Mouse (Mus musculus) heart, adult 9 months (tissue): Measurements from ENCODE around the gene Dctd.
"Not testable (repeated sequence)": the region's sequence is repeated elsewhere in the genome, so short reads cannot be mapped to it uniquely, and the experiment has no call there.

Experiments used
- DNase-seq, 2 experiments: peaks; one replicate each; pipeline ENCODE4 v3.0.0; 2022; ENCODE audit warnings: low spot score in 2 of 2

Gene Dctd

DNA sequence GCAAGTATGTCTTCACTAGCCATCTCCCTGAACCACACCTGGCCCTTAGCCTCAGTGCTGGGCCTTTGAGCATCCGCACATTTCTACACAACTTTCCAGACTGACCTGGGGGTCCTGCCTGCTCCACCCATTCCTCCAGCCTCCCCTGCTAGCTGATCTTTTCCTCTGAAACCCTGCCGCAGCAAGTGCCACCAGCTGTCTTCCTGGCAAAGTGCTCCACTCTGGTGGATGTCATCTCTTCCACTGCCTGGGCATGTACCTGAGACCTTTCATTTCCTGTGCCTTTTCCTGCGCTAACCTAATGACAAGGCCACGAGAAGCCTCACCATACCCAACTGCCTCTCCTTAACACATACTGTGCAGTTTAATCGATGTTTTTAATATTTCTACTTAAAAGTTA lies 46.9 kb downstream of the Dctd start:
- no peak for DNase-seq

DNA sequence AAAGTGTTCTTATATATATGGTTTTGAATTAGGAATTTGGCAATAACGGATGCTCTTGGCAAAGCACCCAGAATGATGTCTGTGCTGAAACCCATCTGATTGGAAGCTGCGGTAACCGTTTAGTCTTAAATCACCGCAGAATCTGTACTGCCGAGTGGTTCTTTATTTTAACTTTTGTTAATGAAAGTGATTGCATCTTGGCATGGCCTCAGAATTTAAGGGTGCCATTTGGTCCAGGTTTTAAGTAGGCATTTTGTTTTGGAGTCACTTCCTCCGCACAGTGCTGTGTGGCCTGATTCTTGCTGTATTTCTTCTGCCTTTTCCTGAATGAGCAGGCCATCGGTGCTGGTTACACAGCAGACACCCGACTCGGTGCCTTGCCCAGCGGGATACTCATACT lies 47.6 kb downstream of the Dctd start:
- no peak for DNase-seq

DNA sequence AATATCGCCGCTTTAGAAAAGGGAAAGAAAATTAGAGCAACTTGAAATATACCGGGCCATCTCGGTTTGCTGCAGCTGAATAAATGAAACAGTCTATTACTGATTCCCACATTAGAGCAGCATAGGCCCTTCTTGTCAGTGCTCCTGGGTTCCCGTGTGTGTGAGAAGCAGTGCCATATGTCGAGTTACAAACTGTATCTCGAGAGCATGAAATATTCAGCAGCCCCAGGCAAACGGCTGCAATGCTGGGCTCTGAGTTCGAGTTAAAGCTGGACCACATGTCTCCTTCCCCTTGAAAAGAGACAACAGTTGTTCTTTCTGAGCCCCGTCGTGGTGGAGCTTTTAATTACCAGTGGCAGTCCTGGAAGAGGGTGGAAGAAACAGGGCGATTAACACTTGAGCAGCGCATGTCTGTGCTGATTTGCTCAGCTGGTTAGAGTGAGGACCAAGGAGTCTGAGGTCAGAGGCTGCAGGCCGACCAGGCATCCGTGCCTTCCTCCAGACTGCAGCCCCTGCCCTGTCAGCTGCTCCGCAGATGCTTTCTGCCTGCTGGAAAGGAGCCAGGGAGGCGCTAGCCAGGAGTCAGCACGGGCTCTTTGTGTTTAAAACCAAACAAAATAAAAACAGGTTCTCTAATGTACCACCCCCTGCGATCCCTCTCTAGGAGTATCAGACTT lies 53.3 kb downstream of the Dctd start:
- DNase-seq = no peak

DNA sequence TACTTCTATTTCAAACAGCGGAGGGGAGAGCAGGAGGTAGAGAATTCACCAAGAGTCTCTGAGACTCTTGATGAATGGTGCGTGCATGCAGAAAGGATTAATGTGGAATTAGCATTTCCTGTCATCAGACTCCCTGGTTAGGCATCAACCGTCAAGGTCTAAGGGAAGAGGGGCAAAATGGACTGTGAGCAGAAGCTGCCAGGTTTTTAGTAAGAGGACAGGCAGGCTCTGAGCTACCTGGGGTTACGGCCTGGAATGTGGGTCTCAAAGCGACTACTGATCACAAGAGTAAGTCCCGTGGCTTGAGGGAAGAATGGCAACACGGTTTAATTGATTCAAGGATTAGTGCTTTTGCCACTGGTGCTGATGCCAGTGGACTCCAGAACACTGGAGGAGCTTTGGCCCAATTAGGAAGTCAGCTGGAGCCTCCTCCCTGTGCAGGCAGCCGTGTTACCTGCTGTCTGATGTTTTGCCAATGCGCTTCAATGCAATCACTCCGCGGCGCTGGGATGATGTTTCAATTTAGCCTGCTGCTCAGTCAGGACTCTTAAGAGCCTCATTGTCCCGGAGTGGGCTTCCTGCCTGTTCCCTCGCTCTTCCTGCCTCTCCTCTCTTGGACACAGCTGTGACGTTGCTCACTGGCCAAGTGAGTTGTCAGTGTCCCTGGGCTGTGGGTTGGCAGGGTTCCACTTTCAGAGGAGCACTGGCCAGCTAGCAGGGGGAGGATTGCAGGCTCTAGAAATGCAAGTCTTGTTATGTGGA lies 54.6 kb downstream of the Dctd start:
- DNase-seq = peak; percentile 68 to 77

DNA sequence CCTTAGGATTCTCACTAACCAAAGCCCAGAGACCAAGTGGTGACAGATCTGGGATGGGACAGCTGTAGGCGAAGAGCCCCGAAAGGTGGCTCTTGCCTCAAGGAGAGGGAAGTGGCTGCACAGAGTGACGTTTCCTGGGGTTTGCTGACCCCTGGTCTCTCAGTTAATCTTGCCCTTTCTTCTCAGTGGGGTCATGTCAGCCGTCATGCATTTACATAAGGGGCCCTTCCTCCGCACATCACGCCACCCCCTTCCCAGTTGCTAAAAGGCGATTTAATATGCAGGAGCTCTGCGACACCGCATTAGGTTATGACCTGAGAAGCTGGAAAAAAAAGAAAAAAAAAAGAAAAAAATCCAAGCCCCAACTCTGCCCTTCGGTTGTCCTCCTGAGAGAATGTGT lies 58.8 kb downstream of the Dctd start:
- no peak for DNase-seq

DNA sequence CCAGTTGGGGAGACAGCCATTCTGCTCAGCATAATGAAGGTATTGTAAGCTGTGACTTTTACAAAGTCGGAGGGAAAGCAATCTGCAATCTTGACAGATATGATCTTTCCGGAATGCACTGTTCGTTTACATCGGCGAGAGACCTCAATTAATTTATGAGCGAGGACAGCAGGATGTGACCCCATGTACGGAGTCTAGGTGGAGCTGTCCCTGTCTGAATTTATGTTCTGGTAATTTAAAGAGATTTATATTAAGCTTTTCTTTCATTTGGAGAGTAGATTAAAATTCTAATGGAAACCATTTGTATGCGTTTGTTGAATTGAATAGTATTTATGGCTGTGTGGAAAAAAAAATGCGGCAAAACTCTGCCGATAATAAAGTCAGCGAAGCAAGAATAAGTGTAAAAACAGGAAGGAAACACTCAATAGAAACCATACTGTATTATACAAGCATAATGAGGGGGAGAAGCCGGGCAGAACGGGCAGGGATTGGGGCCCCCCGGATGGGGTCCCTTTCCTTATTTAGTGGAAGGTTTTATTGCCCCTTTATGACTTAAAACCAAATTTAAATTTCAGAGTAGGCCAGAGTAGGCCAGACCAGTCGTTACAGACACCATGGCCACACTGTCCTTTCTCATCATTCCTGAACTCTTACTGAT lies 59.8 kb downstream of the Dctd start:
- DNase-seq = no peak

DNA sequence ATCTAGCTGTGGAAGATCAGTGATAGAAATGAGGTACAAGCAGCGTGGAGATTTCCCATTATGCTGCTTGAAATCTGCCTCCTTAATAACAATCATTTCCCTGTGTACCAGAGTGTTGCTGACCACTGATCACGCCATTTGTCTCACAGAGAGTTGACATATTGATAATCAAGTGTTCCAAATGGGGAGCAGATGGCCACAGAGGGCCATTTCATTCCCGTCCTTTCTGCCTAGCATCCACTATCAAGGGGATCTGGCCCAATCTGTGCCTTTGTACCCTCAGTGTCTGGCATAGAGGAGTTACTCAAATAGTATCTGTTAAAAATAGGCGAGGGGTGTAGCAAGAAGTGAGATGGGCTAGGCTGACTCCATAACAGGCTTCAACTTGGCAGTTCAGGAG lies 78.5 kb downstream of the Dctd start:
- DNase-seq = no peak

DNA sequence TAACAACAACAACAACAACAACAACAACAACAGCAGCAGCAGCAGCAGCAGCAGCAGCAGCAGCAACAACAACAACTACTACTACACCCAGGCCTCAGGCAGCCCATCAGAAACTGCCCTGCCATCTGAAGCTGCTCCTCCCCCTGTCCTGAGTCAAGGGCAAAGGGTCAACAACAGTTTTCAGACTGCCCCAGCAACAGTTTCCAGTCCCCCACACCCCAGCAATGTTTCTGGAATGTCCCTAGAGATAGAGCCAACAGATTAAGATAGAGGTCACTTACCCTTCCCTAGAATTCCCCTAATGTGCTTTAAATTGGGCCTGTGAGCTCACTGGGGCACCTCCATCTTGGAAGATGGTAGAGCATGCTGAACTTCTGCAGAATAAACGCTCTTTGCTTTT lies 79.0 kb downstream of the Dctd start:
- DNase-seq = no peak

DNA sequence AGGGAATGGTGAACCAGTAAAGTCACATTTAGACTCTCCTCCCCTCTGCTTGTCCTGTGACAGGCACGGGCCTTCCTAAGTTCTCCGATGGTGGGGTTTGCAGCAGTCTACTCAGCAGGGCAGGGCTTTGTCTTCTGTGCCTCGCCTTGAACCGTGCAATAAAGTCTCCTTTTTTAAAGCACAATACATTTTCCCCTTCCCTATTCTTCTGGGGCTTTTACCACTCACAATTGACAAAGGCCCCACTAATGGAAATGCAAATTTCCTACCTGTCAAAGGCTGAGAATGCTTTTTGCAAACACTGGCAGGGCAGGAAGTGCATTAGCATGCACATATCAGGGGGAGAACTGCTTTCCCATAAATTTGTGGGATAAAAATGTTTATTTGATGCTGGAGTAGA lies 80.1 kb downstream of the Dctd start:
- DNase-seq = no peak

DNA sequence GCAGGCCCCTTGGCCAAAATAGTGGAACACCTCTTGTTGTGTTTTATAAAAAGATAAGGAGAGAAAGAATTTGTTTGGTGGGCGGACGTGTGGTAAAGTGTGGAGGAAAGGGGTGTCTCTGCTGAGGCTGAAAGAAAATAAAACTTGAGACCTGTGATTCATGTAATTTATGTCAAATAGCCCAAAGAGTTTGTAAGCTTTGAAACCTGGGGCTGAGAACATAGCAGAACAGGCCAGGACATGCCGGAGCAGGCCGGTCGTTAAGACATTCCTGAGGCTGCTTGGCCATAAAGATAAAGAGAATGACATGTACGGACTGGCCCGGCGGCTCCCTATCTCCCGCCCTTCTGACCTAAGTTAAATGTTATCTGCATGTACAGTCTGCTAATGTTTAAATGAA lies 81.3 kb downstream of the Dctd start:
- not testable (repeated sequence) for DNase-seq

DNA sequence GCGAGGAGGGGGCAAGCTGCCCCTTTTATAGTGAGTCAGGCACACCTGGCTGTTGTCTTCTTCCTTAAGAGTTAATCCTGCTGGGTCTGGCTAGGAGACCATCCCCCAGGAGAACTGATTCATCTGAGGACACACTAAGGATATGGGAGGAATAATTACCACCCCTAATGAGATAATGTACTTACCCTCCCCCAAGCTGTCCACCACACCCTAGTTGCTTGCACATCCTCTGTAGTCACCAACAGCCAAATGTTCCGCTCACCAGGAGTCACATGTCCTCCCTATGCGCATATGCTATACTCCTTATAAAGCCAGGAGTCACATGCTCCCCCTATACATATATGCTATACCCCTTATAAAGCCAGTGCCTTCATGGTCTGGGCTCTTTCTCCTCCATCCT lies 82.1 kb downstream of the Dctd start:
- no peak for DNase-seq

DNA sequence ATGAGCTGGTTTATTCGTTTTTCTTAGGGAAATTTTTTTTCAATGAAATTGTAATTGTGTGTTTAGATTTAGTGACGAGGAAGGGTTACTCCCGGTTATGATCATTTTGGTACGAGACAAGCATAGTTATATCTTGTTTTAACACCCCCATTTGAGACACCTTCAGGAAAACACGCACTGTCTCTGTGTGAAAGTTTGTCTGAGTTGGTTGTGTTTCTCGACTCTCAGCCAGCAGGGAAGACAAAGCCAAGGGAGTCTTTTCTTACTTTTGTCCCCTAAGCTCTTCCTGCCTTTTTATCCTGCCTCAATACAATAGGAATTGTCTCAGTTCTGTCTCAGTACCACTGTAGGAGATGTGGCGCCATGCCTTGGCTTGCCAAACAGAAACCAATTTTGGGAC lies 84.9 kb downstream of the Dctd start:
- no peak for DNase-seq

DNA sequence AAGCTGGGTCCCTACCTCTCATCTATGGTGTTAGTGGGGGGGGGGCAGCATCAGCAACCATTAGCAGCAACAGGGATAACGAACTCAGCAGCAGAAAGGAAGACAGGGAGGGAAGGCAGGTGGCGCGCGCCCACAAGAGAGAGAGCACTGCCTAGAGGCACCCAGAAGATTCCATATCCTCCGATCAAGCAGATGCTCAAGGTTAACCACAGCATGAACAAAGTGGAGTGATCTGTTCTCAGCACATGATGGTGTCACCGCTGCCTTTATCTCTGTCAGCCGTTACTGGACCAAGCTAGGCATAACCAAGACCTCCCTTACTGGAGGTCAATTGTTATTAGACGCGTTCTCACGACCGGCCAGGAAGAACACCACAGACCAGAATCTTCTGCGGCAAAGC lies 89.7 kb downstream of the Dctd start:
- DNase-seq = no peak

DNA sequence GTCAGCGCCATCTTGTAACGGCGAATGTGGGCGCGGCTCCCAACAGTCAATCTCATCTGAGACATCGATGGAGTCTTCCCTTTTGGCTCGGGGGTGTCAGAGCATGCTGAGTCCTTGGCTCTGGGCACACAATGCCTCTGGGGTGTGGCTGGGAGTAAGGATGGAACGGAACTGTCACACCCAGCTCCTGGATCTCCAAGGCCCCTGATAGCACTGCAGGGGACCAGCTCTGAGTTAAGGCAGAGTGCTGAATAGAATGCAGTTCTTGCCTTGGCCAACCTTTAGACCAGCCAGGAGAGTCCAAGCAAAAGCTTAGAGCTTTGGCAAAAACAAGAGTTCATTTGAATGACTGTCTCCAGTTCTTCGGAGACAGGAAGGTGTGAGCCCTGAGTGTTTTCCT lies 97.1 kb downstream of the Dctd start:
- DNase-seq = no peak

DNA sequence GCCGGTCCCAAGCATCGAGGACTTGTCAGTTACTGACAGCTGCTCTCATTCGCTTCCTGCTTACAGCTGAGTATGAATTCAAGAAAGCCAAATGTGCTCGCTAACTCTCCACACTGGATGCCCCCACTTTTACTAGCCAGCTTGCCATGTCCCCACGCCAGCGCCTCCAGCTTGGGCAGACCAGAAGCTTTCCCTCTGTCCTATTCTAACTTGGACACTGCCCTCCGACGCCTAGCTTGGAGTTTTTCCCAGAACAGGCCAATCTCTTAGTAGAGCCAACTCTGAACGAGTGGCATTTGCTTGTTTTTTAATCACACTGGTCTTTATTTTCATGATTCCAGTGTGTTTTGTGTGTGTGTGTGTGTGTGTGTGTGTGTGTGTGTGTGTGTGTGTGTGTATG lies 100.3 kb downstream of the Dctd start:
- DNase-seq = no peak

DNA sequence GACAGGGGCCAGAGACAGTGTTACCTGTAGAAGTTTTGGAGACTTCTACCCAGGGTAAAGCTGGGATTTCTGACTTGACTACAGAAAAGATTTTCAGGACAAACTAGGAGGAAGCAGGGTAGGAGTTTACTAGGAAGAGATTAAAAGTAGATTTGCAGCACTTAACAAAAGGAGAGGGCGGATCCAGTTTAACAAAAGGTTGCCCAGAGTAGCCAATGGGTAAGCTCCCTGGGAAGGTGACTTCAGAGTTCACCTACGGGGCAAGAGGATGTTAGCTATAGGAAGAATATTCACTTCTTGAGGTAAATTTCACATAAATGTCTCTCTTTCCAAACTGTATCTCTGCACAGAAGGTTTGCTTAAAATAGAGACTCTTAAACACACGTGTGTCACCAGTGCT lies 103.7 kb downstream of the Dctd start:
- no peak for DNase-seq
